Mouse (Mus musculus): ENCODE results near the gene Guca2b.
A peak's percentile ranks its signal among the peaks of the same experiment; 100 is the strongest.

Gene Guca2b

DNA sequence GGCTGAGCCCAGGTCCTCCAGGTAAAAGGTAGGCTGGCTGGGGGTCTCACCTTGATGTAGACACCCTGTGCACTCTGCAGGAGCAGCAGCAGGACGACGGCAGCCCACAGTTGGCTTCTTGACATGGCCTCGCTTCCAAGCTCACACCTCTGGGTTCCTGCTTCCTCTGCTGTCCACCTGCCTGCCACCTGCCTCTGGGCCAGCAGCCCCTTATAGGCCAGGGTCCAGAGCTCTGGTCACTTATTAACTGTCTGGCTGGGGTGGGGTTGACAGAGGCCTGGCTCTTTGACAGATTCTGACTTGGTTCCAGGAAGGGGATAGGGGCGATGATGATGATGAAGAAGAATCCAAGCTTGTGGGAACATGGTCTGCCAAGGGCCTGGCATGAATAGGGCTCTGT, at the start of gene Guca2b:
Guca2b (minus strand) TSS at position 224 of the 400 bp plus-strand sequence.
- DNase-seq (ENCODE audit: low spot score in 2 of 2): no peak

DNA sequence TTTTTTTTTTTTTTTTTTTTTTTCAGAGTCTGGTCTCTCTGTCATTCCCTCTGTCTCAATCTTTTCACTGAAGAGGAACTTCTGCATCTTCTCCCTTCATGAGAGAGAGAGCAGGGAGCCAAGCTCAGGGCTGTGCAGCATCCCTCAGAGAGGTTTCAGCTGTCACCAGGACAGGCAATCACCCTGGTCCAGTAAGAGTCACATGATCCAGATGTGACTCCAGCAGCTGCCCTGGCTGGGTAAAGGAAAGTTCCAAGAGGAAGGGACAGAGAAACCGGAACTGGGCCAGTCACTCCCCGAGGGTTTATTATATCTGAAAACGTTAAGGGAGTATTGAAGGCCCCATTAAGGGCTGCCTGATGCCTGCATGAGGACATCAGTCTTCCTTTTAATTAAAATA, 49.0 kb upstream of the Guca2b start:
- peak in 1 of 2 experiments; percentile 6 for DNase-seq (ENCODE audit: low spot score in 2 of 2)

DNA sequence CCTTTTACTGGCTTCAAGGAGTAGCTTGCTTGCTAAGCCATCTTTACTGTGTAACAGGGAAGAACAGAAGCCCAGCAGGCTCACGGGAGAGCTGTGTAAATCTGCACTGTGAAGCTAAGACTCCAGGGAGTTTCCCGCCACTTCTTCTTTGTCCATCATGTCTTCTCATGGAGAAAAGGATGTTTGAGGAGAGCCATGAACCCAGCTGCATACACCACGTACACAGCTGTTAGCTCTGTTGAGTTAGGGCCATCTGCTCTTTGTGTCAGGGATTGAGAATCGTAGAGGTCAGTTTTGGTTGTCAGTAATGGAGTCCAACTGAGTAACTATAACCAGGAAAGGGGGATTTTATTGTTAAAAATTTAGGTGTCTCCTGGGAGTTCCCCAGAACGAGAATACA, 48.6 kb upstream of the Guca2b start:
- no peak for DNase-seq (ENCODE audit: low spot score in 2 of 2)

DNA sequence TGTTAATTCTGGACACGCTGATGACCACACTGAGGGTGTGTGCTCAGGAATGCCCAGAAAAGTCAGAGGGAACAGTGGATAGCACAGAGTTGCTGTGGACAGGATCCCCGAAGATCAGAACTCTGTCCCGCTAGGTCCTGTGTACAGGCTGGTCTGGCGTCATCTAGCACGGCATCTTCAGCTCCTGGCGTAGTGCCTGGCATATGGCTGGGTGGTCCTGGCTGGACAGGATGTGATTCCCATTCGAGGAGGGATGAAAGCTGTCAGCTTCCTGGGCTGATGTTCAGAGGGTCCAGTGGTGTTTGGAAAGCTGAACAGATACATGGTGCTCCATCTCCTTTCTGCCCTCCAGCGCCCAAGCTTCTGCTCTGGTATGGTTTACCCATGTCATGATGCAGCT, 45.2 kb upstream of the Guca2b start:
- no peak for DNase-seq (ENCODE audit: low spot score in 2 of 2)

DNA sequence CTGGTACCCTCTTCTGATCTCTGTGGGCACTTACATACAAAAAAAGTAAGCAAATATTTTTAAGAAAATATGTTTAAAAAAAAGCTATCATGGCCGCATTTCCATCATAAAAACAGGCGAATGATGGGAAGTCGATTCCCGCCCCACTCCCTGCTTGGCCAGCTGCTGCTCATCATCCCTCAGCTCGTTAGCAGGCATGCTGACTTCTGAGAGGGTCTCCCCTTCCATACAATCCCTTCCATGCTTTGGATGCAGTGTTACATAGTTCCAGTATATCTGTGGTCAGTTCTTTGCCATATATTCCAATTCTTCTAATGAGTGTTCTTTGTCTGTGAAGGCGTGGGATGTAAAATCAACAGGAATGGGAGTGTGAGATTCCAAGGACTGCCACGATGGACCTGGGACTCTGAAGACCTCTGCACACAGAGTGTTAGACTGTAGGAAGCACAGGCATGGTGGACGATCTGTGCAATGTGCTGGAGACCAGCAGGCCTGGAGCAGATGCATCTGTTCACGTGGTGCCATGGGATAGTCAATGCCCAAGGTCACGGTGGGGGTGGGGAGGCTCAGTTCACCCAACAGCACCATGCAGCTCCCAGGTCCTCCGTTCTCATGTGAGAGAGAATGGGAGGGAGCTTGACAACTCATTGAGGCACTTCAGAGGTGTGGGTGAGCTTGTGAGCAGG, 42.7 kb upstream of the Guca2b start:
- DNase-seq (ENCODE audit: low spot score in 2 of 2): no peak

DNA sequence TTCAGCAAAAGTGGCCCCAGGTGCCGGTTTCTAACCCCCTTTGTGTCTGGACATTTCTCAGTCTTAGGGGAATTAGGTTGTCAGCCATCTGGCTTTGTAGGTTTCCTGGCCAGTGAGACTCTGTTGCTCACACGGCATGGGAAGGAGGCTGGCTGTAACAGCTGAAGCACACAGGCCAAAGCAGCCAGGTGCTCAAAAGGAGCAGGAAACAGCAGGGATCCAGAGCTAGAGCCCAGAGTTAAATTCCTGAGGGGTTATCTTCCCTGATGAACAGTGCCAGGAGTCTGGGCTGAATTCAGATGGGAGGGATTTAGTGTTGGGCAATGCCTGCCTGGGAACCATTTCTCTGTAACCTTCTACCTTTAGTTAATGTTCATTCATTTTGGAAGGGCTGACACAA, 39.6 kb upstream of the Guca2b start:
- no peak for DNase-seq (ENCODE audit: low spot score in 2 of 2)

DNA sequence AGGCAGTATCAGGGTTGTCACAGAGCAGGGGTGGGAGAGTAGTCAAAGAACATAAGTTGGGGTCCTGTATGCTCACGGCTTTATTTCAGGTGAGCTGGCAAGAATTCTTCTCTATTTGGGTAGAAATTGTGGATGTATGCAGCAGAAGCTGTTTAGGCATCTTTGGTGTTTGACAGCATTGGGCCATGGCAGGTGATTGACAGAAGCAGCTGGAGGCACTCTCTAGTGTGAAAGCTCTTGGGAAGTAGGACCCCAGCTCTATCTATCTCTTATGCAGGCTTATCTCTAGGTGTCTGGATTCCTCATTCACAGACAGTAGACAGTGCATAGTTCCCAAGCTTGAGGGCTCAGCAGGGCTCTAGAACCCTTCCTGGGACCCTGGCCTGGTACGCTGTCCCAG, 27.0 kb upstream of the Guca2b start:
- no peak for DNase-seq (ENCODE audit: low spot score in 2 of 2)

DNA sequence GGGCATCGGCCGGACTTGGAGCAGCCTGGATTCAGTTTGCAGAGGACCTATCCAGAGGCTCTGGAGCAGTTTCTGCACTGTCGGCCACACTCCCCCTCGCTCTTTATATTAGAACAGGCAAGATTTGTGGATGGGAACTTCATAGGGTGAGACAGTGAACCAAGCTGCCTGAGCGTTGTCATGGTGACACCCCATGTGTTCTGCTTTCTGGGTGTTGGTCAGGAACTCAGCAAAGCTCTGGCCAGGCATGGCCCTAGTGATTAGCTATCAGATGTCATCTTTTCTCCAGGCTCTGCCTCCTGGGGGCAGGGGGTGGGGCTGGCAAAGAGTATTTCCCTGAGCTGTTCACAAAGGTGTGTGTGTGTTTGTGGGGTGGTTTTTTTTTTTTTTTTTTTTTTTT, 23.8 kb upstream of the Guca2b start:
- no peak for DNase-seq (ENCODE audit: low spot score in 2 of 2)

DNA sequence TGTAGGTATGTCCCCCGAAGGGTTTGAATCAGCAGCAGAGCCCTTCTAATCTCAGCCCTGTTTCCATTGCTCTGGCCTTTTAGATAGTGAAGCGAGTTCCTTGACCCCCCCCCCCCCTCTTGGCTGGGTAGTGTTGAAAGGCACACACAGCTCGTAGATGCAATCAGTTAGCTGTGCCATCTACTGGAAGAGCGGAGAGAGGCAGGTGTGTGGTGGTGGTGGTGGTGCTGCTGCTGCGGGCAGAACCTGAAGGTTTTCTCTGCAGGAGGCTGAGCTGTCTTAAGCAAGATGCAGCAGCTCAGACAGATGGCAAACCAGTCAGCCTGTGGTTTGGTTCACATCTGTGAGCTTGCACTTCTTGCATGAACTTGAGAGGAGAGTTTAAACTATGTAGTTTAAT, 13.9 kb upstream of the Guca2b start:
- DNase-seq (ENCODE audit: low spot score in 2 of 2): no peak

DNA sequence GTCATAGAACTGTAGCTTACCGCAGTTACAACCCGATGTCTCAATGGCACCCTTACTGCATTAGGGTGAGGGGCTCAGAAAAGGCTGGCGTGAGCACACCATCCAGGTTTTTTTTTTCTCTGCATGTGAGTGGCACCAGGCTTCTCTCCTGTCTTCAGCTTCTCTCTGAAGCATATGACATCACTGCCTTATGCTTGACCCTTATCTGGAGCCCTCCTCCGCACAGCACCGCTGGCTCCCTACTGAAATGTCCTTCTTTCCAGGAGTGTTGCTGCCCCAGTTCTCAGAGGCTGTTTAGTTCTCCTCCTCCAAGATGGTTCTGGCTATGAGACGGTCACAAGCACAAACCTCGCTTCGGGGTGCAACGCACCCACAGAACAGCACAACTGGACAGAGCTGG, 12.4 kb upstream of the Guca2b start:
- no peak for DNase-seq (ENCODE audit: low spot score in 2 of 2)

DNA sequence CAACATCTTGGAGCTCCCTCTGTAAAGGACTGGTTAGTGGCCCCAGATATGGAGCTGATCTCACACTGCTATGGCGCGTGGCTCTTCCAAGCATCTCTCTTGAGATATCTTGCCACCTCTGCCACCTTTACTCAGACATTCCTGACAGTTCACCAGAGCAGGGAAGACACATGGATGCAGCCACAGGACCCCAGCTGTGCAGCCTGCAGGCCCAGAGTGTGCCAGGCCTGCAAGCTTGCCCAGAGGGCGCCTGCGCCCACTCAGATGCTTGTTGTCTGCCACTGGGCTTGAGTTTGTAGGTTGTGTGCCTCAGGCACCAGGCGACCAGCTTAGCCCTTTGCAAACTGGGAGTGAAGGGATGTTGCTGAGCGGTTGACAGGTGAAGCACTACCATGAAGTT, 12.0 kb upstream of the Guca2b start:
- no peak for DNase-seq (ENCODE audit: low spot score in 2 of 2)

DNA sequence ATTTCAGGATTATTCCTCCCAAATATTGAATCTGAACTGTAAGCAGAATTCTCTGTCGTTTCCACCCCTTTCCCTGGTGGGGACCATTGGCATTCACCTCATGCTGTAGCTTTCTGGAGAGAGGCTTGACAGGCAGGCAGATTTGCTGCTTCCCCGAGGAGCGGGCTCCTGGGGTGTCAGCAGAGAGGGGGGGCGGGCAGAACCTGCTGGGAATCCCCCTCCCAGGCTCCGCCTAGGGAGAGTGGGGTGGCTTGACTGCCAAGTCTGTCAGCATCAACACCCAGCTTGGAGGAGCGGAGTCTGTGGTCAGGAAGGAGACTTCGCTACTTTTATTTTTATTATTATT, 11.4 kb upstream of the Guca2b start:
- no peak for DNase-seq (ENCODE audit: low spot score in 2 of 2)

DNA sequence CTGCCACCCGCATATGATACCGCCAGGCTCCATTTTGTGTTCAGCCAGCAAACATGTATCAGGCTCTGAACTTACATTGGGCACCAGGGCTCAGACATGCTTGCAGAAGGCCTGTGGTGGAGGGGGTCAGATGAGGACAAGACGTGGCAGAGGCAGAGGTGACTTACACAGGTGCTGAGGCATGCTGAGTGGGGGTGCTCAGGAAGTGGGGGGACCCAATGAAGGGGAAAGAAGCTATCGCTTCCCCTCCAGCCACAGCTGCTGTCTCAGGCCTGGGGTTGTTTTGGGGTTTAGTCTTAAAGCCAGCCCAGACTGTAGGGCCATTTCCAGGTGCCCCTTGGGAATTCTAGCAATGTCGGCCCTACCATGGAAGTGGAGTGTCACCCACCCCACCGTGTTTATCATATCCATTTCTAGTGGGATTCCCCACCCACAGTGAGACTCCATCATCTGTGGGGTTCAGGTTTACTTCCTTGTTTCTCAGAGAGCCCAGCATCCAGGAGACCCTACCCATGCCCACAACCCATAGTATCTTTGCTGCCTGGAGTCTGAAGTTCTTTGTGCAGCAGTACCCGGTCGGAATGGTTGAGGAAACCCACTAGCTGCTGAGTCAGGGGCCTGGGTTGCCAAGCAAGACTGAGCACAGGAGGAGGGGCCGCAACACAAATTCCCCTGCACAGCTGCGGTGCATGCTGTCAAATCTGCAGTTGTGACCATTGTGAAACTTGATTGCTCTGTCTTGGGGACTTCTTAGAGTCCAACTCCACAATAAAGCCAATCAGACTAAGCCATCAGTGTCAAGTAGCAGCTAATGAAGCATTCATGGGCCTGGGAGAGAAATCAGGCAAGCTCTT, 10.8 kb upstream of the Guca2b start:
- no peak for DNase-seq (ENCODE audit: low spot score in 2 of 2)

DNA sequence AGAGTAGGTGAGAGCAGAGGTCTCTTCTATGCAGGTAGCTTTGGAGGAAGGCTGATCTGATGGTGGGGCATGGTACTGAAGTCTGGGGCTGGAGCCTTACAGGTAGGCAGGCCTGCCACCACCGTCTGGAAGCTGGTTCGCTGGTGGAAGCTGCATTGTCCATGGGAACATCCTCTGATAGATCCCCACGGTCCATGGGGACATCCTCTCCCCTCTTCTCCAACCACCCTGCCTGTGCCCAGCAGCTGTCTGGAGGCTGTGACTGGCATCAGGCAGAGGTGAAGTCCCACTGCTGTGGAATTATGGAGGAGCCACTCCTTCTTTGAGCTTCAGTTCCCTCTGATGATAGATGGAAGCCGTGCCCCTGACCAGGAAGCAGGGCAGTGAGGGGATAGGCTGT, 9.8 kb upstream of the Guca2b start:
- DNase-seq (ENCODE audit: low spot score in 2 of 2): no peak

DNA sequence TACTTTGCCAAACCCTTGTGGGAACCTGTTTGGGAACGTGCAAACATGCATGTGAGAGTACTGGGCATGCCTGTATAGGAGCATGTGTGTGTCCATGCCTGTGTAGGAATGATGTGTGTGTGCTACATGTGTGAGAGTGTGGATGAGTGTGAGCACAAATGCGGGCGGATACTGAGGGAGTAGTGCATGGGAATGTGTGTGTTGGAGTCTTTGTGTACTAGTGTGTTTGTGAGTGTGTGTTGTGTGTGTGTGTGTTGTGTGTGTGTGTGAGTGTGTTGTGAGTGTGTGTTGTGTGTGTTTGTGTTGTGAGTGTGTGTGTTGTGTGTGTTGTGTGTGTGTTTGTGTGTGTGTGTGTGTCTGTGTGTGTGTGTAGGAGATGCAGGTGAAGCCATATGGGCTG, 9.4 kb upstream of the Guca2b start:
- DNase-seq (ENCODE audit: low spot score in 2 of 2): no peak

DNA sequence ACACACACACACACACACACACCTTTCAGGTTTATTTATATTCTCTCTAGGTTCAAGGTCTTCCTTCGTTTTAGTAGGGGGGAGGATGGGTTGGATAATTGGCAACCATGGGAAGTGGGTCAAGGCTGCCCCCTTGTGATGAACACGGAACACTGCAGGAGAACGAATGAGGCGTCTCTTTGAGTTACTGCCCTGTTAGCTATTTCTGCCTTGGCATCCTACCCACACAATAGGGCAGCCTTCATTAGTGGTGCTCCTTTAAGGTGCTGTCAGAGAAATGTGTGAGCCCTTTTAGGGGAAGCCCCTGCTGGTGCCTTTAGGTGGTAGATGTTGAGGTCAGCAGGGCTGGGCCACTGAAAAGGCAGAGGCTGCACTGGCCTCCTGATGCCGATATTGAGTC, 8.7 kb upstream of the Guca2b start:
- peak; percentile 45 to 55 for DNase-seq (ENCODE audit: low spot score in 2 of 2)

DNA sequence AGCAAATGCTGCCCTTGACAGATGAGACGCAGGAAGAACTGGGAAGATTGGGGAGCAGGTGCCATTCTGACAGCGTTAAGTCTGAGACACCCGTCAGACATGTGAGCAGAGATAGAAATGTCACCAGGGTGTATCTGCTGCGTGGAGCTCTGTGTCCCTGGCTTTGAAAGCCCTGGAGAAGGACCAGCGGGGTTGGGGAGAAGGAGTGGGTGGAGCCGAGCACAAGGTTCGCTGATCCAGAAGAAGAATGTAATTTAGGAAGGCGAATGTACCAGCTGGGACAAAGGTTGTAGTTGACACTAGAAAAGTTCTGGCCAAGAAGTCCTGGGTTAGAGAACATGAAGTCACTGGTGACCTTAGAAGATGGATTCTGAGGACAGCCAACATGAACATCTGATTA, 7.4 kb upstream of the Guca2b start:
- DNase-seq (ENCODE audit: low spot score in 2 of 2): no peak

DNA sequence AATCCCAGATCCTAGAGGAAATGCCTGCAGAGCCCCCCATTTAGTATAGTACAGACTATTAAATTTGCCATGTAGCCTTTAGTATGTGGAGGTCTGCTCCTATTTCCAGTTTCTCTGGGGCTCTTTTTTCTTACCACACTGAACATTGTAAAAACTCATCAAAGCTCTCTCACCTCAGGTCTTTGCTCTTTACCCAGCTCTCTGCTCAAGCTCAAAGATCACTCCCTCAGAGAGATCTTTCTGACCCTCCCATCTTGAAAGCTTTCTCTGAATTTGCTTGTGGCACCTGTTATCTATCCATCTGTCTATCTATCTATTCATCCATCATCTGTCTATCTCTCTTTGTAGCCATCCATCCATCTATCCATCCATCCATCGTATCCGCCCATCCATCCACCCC, 6.4 kb upstream of the Guca2b start:
- no peak for DNase-seq (ENCODE audit: low spot score in 2 of 2)

DNA sequence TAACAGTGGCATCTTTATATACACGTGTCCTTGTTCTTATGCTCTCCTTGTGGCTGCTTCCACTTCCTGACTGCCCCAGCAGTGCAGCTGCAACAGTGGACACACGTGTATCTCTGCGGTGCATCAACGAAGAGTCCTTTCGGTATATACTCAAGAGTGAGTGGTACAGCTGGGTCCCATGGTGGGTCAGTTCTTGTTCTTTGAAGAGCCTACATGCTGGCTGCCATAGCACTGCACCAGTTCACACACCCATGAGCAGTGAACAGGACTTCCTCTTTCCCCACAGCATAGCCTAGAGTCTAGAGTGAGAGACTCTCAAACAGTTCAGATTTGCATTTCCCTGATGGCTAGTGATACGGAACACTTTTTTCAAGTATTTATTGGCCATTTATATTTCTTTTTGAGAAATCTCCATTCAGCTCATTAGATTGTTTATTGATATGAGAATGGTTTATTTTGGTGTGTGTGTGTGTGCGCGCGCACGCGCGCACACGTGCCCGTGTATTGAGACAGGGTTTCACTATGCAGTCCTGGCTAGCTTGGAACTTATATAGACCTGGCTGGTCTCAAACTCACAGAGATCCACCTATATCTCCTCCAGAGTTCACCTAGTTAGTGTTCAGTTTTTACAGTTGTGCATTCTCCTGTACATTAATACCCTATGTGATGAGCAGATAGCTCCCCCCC, 4.8 kb upstream of the Guca2b start:
- no peak for DNase-seq (ENCODE audit: low spot score in 2 of 2)

DNA sequence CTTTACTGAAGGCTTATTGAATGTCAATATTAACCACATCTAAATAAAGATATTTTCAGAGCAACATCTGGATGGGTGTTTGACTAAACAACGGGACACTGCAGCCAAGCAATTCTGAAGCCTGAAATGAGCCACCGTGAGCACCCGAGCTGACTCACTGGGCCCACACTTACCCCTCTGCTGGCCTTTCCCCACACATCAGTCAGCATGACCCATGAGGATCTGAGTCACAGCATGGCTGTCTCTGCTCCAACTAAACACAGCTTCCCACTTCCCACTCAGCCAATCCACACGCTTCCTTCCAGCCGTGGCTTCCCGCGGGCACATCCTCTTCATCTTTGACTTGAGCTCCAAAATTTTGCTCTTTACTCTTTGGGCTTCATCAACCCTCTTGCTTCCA, 4.2 kb upstream of the Guca2b start:
- DNase-seq (ENCODE audit: low spot score in 2 of 2): no peak

DNA sequence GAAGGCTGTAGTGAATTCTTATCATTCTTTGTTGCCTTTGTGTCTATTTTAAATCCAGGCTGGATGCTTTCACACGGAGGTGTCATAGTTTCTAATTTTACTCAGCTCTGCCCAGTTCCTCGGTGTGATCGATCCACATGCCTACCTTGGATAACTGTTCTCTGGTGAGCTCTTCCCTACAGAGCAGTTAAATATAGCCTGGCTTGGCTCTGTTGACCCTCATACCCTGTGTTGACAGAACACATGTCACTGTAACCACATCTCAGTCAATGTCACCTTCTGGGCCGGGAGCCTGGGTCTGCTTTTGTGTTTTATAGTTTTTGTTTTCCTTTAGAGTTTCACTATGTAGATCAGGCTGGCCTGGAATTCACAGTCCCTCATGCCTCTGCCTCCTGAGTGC, 3.4 kb upstream of the Guca2b start:
- no peak for DNase-seq (ENCODE audit: low spot score in 2 of 2)

DNA sequence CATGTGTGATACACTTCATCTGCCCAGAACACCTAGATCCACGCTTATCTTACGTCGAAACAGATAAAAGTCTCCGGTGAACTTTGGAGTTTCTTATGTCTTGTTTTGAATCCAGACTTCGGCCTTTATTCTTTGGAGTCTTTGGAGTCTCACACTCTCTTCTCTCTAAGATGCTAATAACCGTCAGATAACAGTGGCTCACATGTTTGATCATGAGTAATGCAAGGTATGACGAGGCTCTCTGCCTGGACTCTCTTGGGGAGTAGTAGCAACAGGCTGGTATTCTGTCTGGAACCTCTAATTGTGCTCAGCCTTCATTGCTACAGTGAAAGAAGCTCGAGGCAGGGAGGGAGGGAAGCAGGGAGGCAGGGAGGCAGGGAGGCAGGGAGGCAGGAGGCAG, 1.3 kb upstream of the Guca2b start:
- no peak for DNase-seq (ENCODE audit: low spot score in 2 of 2)

DNA sequence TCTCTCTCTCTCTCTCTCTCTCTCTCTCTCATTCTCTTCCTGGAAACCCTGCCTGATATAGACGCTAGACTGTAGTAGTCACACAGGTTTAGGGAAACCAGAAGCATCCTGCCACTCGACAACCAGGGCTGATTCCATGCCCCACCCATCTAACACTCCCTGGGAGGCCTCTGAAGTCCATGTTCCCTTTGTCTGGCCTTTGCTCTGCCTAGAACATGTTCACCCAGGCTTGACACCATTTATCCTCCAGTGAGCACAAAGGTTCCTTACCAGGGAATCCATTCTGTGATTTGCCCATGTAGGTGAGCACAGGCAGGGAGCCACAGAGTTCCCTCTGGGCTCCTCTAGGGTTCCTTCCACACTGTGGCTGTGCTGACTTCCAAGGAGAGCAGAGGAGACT, 508 bp downstream of the Guca2b start:
- no peak for DNase-seq (ENCODE audit: low spot score in 2 of 2)
